Mouse (Mus musculus) lung, postnatal 25 days (tissue): Measurements from ENCODE around the gene Ptprm.

Source experiments
- DNase-seq: peaks from one replicate; pipeline ENCODE4 v3.0.0; 2022; ENCODE audit warnings: low spot score

Ptprm gene

DNA sequence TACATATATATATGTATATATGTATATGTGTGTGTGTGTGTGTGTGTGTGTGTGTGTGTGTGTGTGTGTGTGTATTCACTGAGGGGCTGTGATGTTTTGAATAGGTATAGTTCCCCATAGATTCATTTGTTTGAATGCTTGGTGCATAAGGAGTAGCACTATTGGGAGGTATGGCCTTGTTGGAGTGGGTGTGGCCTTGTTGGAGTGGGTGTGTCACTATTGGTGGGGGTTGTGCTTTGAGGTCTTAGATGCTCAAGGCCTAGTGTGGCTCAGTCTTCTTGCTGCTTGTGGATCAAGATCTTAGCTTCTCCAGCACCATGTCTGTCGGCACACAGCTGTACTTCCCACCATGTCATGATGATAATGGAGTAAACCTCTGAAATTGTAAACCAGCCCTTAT lies 138.9 kb downstream of the Ptprm start:
- DNase-seq: no peak

DNA sequence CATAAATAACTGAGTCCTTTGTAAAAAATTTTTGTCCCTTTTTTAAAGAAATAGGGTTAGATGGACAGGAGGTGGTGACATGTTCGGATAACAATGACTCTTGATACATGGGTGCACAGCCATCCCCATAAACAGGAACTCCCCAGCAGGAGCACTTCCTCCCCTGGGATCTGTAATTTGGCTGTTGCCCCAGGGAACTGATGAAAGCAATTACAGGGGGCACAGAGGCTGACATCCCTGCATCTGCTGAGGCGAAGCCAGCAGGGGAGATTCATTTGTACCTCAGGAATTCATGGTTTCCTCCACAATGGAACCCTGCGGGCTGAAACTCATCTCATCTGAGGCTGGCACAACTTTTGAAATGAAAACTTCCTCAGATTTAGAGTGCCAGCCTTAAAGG lies 140.5 kb downstream of the Ptprm start:
- no peak for DNase-seq

DNA sequence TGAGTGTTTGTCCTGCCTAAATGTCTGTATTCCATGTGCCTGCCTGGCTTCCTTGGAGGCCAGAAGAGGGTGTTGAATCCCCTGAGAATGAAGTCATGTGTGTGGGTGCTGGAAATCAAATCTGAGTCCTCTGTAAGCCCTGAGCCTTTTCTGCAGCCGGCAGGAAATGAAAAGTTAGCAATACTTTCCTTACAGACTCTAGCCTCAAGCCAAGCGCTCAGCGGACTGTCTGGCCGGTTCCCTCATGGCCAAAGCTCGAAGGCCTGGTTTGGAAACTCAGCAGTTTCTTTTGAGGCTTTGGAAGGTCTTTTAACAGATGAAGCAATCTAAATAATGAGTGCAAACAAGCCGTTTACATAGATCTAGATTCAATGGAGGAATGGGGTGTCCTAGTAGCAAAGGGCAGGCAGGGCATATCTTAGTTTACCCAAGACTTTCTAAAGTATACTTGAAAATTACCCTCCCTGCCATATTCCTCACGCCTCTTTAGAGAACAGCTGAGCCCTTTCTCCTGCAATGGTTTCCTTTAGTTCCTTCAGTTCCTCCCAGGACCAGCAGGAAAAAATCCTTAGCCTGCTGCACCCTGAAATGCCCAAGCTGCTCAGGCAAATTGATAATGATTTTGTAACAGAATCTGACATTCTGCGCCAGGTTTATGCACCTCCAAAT lies 144.4 kb downstream of the Ptprm start:
- DNase-seq: peak; percentile 41

DNA sequence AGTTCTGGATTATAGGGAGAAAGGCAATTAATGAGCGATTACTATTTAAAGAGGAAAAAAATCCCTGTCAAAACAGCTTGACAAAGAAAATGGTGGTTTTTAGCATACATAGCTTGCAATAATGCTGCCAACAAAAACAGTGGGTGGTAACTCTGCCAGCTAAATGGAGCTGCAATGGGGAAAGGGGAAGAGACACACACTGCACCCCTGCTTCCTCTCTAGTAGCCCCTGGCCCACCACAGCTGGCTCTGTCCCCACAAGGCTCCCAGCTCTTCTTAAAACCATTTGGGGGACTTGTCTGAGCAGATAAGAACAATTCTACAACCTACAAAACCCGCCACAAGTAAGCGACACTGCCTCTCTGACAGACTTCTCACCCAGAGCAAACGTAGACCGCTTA lies 145.7 kb downstream of the Ptprm start:
- no peak for DNase-seq

- no peak for DNase-seq
Observed at GRCm38 (mm10) chr17:67206984-67207383, 147.3 kb downstream of the Ptprm start.

DNA sequence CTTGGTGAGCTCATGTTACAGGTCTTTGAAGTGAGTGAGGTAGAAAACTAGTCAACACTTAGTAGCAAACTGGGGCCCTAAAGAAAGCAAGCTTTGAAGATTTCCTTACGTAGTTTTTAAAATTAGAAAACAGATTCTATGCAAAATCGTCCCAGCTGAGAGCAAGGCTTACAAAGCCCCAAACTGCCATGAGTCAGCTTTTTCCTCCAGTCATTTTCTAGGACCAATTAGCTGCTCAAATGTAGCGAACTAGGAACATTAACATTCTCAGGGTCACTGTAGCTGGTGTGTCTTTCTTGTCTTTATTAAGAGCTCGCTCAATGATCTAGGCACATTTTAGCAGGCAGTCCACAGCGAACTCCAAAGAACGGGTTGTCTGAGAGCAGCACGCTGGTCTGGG lies 153.1 kb downstream of the Ptprm start:
- no peak for DNase-seq

DNA sequence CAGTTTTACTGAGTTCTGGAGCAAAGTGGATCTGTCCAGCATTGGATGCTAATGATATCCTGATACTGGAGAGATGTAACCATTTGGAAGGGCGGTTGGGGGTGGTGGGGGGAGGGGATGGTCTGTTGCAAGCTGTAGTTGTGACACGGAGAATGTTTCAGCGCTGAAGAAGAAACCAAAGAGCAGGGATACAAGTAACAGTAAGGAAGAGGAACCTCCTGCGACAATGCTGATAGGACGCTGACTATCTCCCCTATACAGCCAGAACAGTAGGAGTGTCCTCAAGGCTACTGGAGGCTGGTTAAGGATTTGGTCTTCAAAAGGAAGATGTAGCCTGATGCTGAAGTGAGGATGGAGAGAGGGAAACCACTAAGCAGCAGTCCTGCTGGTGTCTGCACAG lies 160.5 kb downstream of the Ptprm start:
- DNase-seq: no peak

GRCm38 (mm10) chr17:67188514-67188913 lies 165.7 kb downstream of the Ptprm start:
- DNase-seq: no peak

GRCm38 (mm10) chr17:67186879-67187278 lies 167.4 kb downstream of the Ptprm start:
- DNase-seq: no peak

- no peak for DNase-seq
Observed at GRCm38 (mm10) chr17:67185942-67186341, 168.3 kb downstream of the Ptprm start.

- DNase-seq: no peak
Observed at GRCm38 (mm10) chr17:67179446-67179845, 174.8 kb downstream of the Ptprm start.

DNA sequence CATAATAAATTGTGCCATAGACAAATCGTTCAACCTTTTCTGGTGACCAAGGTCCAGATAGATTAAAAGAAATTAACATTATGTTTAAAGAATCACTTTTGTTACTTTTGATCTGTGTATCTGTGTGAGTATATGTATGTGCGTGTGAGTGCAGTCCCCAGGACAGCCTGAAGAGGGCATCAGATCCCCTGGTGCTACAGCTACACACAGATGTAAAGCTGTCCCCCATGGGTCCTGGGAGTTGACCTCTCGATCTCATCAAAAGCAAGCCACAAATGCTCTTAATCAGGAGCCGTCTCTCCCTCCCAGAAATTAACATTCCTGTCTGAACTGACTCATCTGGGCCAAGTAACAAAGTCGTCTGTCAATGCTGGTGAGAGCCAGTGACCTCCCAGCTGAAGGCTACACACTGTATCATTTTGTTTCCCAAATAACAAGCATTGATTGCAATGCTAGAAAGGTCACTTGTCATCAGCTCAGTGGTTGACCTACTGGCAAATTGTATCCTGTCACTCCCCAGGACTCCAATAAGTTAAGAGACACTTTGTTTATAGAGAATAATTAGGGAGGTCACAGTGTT lies 175.5 kb downstream of the Ptprm start:
- no peak for DNase-seq

DNA sequence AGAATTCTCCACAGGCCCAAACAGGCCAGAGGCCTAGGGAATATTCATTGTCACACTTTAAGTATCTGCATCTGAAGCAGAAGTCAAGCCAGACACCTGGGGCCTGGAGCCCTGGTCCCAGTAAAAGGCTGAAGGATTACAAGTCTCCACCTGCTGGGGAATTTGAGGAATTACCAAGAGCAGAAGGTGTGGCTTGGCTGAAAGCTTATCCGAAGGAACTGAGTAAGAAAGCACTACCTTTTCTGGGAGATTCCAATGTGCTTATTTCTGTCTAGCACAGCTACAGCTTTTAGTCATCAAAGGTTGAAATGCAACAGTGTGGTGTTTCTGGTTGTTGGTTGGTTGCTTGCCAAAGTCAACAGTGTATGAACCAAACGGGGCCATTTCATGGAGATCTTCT lies 178.4 kb downstream of the Ptprm start:
- peak; percentile 65 for DNase-seq

DNA sequence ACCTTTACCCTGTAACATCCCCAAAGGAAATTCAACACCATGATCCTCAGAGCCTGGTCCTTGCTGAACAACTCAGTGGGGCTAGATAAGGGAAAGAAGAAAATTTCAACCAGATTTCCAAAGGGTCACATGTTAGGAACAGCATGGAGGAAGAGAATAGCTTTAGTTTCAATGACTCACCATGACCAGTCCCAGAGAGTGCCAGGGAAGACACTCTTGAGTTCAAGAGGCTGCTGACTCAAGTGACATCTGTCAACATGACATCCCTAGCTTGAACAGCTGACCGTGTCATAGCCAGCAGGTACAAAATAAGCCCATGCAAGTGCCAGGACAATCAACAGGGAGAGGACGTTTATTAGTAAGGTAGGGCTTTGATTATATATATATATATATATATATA lies 182.9 kb downstream of the Ptprm start:
- DNase-seq: no peak

DNA sequence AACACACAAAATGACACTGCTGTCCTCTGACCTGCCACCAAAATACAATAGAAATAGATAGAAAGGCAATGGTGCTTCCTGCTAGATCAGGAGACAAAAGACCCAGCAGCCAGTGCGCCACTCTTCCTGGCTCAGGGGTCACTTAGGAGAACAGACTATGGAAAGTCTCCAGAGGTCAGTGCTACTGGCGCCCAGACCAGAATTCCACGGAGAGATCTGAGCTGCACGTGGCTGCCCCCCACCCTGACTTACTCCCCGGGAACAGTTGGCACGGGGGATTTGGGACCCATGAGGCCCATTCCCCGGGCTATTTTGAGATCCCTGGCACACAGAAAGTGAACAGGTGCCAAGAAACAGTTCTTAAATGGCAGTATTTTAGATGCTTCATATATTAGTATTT lies 183.6 kb downstream of the Ptprm start:
- DNase-seq: no peak

- peak; percentile 61 for DNase-seq
Observed at GRCm38 (mm10) chr17:67165876-67166275, 188.4 kb downstream of the Ptprm start.

GRCm38 (mm10) chr17:67159611-67160010 lies 194.6 kb downstream of the Ptprm start:
- DNase-seq: peak; percentile 24

DNA sequence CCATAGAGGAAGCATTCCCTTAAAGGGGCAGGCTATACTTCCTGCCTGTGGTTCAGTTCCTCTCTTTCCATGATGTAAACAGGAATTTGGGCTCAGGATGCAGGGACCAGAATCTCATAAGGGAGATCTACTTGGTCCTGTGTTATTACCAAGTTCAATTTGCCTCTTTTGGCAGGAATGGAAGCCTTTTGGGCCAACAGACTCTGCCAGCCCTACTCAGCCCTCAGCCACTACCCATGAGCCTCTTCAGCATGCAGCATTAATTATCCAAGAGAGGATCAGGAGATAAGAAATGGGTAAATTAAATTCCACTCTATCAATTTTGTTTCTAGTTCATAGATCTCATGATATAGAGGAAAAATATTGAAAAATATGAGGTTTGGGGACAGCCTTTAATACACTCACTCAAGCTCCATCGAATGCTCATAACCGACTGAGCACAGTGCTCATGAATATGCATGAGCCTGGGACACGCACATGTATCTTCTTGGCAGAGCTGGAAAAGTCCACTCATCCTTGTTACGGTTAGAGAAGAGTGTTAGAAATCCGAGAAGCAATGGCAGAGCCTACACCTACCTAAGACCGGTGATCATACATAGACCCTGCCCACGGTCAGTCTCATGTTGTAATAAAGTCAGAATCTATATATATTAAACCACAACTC lies 197.0 kb downstream of the Ptprm start:
- no peak for DNase-seq

DNA sequence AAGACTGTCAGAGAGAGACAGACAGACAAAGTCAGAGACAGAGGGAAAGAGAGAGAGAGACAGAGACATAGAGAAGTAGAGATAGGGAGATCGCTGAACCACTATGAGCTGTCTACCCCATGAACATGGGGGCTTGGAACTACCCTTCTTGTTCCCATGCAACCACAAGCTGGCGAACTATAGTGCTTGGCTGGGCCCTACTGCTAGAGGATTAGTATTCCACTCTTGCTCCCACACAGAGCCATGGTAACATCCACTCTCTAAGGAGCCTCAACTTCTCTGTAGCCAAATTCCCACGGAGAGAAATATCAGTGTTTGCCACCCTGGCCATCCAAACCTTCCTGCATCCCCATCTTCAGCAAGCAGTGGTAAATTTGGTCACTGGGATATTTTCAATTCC lies 202.0 kb downstream of the Ptprm start:
- no peak for DNase-seq

GRCm38 (mm10) chr17:67150441-67150840 lies 203.8 kb downstream of the Ptprm start:
- DNase-seq: peak; percentile 20

DNA sequence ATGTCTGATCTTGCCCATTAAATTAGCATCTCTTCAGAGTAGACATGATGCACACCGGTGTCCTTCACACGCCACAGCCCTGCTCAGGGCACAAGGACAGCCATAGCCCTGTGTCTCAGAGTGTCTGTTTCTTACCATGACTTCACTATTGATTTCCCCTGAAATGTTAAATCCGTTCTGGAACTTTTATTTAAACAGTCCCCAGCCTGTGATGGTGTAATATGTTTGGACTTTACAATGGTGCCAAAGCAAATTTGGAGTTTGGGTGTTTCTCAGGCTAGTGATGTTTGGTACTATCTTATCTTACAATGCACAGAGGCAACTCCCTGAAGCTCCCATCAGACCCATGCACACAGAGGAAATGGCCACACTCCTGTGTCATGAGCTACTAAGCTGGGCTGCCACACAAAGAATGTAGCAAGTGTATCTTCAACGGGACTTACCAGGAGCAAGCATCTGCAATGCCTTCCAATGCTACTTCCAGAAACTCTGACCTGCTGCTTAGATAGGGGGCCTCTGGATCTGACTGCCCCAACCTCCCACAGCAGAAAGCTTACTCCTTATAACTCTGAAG lies 212.0 kb downstream of the Ptprm start:
- DNase-seq: no peak

DNA sequence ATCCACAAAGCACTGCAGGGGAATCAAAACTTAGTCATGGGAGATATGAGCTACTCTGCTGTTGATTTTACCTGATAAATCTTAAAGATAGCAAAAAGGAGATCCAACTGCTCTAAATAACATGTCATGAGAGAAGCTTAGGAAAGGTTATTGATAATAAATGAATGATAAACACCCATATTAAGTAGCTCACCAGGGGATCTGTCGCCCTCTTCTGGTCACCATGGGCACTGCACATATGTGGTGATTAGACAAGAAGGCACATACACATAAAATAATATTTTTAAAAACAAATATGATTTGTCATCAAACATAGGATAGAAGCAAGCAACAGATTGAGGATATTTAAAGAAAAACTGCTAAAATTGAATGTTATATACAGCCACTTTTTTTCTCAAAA lies 213.8 kb downstream of the Ptprm start:
- no peak for DNase-seq

GRCm38 (mm10) chr17:67138981-67139380 lies 215.3 kb downstream of the Ptprm start:
- DNase-seq: no peak
